Mouse (Mus musculus) cortical plate, adult 2 months (tissue): ENCODE measurements around the gene Il2rb. TPM values are rescaled to one million over a fixed set of nuclear protein-coding genes. Genes with fewer than 3 reads are reported as not detected.

Source experiments
- H3K27ac ChIP-seq: fragments of 200-500 bp; 2 replicates; pipeline ENCODE4 v1.5.1; 2012; ENCODE audit warnings: low read length, control low read depth, inconsistent platforms; ENCODE audit not compliant: insufficient read depth
- H3K4me1 ChIP-seq: fragments of 200-500 bp; 2 replicates; pipeline ENCODE4 v1.6.1; 2011; ENCODE audit warnings: low read length; ENCODE audit not compliant: control insufficient read depth, insufficient read depth
- H3K4me3 ChIP-seq: fragments of 200-500 bp; 2 replicates; pipeline ENCODE4 v1.5.1; 2011; ENCODE audit warnings: mild to moderate bottlenecking, low read length, control low read depth; ENCODE audit not compliant: insufficient read depth
- CTCF ChIP-seq: fragments of 200-500 bp; IDR thresholded peaks from 2 replicates; pipeline ENCODE4 v1.5.1; 2011; ENCODE audit warnings: mild to moderate bottlenecking, control low read depth, low read length; ENCODE audit not compliant: insufficient read depth; ENCODE audit errors: extremely low read depth
- POLR2A ChIP-seq: fragments of 200-500 bp; IDR thresholded peaks from 2 replicates; pipeline ENCODE4 v1.6.1; 2011; ENCODE audit warnings: mild to moderate bottlenecking, low read length, control low read depth; ENCODE audit not compliant: insufficient read depth; ENCODE audit errors: extremely low read depth
- polyA plus RNA-seq: library from polyadenylated mRNA; depleted of rRNA; stranded (reverse); fragments of >200 nt; gene quantifications from 2 replicates; pipeline ENCODE4 v1.2.3, GENCODE M21; 2012; rRNA removed

Gene Il2rb
- polyA plus RNA-seq: 0.11 and 0.29 TPM in 2 replicates

DNA sequence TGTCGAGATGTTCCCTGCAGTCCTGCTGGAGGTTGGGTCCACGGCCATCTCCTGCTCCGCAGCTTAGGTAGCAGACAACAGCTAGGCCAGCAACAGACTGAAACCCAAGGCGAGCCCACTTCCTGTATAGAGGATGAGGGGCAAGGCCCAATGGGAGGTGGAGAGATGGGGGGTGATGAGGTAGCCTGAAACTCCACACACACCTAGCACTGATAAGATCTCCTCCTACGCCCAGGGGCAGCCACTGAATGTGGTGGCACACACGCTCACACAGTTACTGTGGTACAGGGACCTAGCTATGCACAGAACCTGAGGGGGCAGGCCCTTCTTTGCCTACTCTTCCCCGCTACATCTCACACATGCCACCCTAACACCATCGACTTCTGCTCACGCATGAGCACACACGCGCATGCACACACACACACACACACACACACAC, at the start of gene Il2rb:
Gene Il2rb (minus strand): TSS at position 304 of the 439 bp plus-strand sequence.
- no peak for TF ChIP-seq CTCF
- TF ChIP-seq POLR2A: no peak
- Histone ChIP-seq H3K27ac (no peak within 1 kb of the TSS), H3K4me1 (no peaks in the 10 kb centered on the region), H3K4me3 (no peak within 1 kb of the TSS)

DNA sequence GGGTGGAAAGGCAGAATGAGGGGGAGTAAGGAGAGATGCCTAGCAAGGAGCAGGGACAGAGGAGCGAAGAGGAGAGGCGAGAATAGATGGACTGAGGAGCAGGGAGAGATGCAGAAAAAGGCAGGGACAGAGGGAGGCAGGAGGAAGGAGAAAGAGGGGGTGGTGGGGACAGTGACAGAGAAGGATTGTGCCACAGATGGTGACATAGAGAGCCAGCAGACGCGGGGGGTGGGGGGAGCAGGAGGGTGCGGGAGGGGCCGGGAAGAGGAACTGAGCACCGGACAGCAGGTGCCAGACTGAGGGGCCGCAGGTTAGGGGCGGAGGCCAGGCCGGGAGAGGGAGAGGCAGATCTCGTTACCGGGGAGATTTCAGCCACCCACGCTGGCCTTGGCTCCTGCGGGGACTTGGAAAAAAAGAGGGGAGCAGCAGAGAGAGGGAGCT, 49.5 kb upstream of the Il2rb start, which contains the start of gene Sstr3:
Gene Sstr3 (minus strand): TSS at position 125 of the 441 bp plus-strand sequence.
- Histone ChIP-seq H3K4me1 (peaks cover 5% of the 10 kb centered on the region), H3K4me3 (peak within 1 kb of the TSS; percentile 54), H3K27ac (peak within 1 kb of the TSS; percentile 77)
- TF ChIP-seq POLR2A (peak; percentile 58), CTCF (no peak)

DNA sequence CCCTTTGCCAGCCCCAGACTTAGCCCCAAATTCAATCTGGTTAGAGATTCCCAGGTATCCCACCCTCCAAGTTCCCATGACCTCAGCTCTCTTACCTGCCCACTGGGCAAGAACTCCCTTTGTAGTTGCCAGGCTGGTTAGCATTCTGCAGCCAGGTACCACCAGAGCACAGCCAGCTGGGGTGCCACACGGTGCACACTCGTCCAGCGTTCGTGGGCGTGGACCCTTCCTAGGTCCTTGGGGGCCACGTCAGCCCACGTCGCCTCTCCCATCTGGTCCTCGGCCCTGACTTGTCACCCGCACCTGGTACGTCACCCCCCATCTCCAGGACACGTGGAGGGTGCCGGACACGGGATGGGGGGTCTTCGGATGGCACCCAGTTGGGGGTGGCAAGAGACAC, 49.0 kb upstream of the Il2rb start:
- H3K4me1 ChIP-seq: peaks cover 5% of the 10 kb centered on the region
- H3K4me3 ChIP-seq: peak overlapping the region; percentile 54
- TF ChIP-seq POLR2A (no peak), CTCF (no peak)
- peak overlapping the region; percentile 77 for H3K27ac ChIP-seq

DNA sequence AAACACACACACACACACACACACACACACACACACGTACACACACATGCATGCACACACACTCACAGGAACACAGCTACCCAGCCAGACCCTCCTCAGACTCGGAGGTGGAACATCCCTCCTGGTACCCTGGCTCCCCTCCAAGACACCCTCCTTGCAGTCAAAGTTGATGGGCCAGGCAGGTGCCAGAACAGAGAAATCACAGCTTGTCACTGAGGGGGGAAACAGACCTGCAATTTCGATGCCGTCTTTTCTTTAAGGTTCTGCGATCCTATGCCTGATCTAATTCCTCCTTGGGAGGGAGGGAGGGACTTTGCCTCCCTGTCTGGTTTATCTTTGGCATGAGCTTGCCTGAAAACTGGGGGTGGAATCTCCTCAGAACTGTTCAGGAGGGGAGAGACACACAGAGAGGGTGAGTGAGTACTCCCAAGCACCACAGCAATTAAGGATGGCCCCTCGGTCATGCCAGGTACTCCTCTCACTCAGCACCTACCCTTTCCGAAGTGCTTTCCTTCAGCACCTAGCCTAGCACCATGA, 47.8 kb upstream of the Il2rb start:
- TF ChIP-seq CTCF (no peak), POLR2A (peak; percentile 50)
- H3K27ac ChIP-seq: peak overlapping the region; percentile 16; the same call in 1 of the 2 replicates
- H3K4me1 ChIP-seq: 0 out of 2 replicates have a peak, but pooled peaks cover 2% of the 10 kb centered on the region
- peak overlapping the region; percentile 54 for H3K4me3 ChIP-seq

- TF ChIP-seq CTCF (no peak), POLR2A (peak; percentile 37; the same call in 1 of the 2 replicates)
- Histone ChIP-seq H3K4me3 (peak overlapping the region; percentile 54), H3K4me1 (0 out of 2 replicates have a peak, but pooled peaks cover 2% of the 10 kb centered on the region), H3K27ac (peak overlapping the region; percentile 16; the same call in 1 of the 2 replicates)
These were observed 47.2 kb upstream of the Il2rb start for GRCm38 (mm10) chr15:78542098-78542766.

GRCm38 (mm10) chr15:78541606-78542005, 46.5 kb upstream of the Il2rb start:
- TF ChIP-seq CTCF: no peak
- TF ChIP-seq POLR2A: no peak
- Histone ChIP-seq H3K4me3 (peak overlapping the region; percentile 54; the same call in 1 of the 2 replicates), H3K4me1 (0 out of 2 replicates have a peak, but pooled peaks cover 2% of the 10 kb centered on the region), H3K27ac (no peak overlapping the region)

DNA sequence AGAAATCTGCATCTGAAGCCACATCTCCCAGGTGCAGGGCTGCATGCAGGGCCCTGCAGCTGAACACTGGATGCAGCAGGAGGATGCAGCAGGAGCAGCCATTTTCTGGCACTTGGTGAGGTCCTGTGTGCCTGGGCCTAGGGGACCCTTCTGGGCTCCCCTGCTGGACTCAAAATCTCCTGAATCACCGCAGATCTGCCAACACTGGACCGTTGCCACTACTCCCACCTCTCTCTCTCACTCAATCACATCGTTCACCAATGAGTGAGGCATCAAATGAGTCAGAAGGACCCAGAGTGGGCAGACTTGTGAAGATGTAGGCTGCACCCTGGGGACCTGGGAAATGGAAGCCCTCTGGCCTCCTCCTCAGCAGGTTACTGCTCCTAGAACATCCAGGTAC, 46.0 kb upstream of the Il2rb start:
- 0 out of 2 replicates have a peak overlapping the region, but pooled peaks have one; percentile 54 for H3K4me3 ChIP-seq
- 0 out of 2 replicates have a peak, but pooled peaks cover 2% of the 10 kb centered on the region for H3K4me1 ChIP-seq
- no peak for TF ChIP-seq CTCF
- TF ChIP-seq POLR2A: no peak
- no peak overlapping the region for H3K27ac ChIP-seq

DNA sequence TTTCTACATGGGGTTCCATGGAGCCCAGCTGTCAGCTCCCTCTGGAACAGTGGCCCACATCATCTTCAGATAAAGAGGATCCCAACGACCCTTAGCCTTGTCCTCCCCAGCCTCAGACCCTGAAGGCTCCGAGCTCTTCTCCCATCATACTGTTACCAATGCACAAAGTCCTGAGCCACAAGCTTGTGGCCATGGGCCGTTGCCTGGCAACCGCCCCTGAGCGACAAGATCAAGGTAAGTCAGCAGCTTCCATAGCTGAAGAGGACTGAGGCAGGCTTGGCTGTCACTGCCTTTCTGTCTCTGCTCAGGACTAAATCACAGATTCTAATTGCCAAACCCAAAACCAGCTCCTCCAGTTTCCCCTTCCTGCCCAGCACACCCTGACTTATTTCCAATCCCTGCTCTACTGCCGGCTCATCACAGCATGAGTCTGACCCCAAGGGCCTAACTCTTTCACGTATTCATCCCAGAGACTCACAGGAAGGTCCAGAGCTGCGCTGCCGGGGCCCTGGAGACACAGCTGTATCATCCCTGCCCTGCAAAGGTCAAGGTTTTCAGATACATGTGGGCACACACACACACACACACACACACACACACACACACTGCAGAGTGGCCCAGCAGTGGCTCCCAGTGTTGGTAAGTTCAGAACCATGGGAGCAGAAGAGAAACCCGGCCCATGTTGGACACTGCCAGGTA, 40.8 kb upstream of the Il2rb start:
- Histone ChIP-seq H3K4me1 (peaks cover 2% of the 10 kb centered on the region; the same call in 1 of the 2 replicates), H3K4me3 (no peak overlapping the region), H3K27ac (no peak overlapping the region)
- TF ChIP-seq CTCF: no peak
- TF ChIP-seq POLR2A: no peak

- no peak overlapping the region for H3K27ac ChIP-seq
- no peak for TF ChIP-seq POLR2A
- no peak for TF ChIP-seq CTCF
- H3K4me3 ChIP-seq: no peak overlapping the region
- peaks cover 4% of the 10 kb centered on the region for H3K4me1 ChIP-seq
These were observed 38.3 kb upstream of the Il2rb start for GRCm38 (mm10) chr15:78533346-78533835.
